Mouse (Mus musculus) thymus, adult 2 months (tissue): ENCODE measurements at regions not wholly inside any gene's neighbourhood (a gene's known extent, or its start where the extent isn't known, plus 50 kb on each side); places are given as distances from the start of the nearest gene placed in this dataset.

ENCODE experiments used
- DNase-seq: peaks from one replicate; pipeline ENCODE4 v3.0.0; 2021
- H3K27ac ChIP-seq: fragments of 200-500 bp; 2 replicates; pipeline ENCODE4 v1.5.1; 2012; ENCODE audit warnings: low read length, control low read depth; ENCODE audit not compliant: control insufficient read depth, insufficient read depth
- H3K27me3 ChIP-seq: fragments of 200-500 bp; 2 replicates; pipeline ENCODE4 v1.6.1; 2012; ENCODE audit warnings: mild to moderate bottlenecking, low read length, moderate library complexity, mixed read lengths; ENCODE audit not compliant: control insufficient read depth, insufficient read depth
- H3K36me3 ChIP-seq: fragments of 200-500 bp; 2 replicates; pipeline ENCODE4 v1.6.1; 2012; ENCODE audit warnings: mild to moderate bottlenecking, low read length, moderate library complexity; ENCODE audit not compliant: control insufficient read depth, insufficient read depth
- H3K4me1 ChIP-seq: fragments of 200-500 bp; replicated peaks from 2 replicates; pipeline ENCODE4 v1.6.1; 2012; ENCODE audit warnings: low read length; ENCODE audit not compliant: control insufficient read depth, insufficient read depth
- H3K4me3 ChIP-seq: fragments of 200-500 bp; 2 replicates; pipeline ENCODE4 v1.5.1; 2012; ENCODE audit warnings: mild to moderate bottlenecking, low read length, control low read depth, moderate library complexity; ENCODE audit not compliant: control insufficient read depth, insufficient read depth
- CTCF ChIP-seq: fragments of 200-500 bp; IDR thresholded peaks from 2 replicates; pipeline ENCODE4 v1.5.1; 2012; ENCODE audit warnings: mild to moderate bottlenecking, control low read depth, low read length, moderate library complexity, borderline replicate concordance; ENCODE audit not compliant: control insufficient read depth, poor library complexity, insufficient read depth; ENCODE audit errors: extremely low read depth
- POLR2A ChIP-seq: fragments of 200-500 bp; IDR thresholded peaks from 2 replicates; pipeline ENCODE4 v1.6.1; 2012; ENCODE audit warnings: mild to moderate bottlenecking, low read length, control low read depth, moderate library complexity; ENCODE audit not compliant: control insufficient read depth, poor library complexity, insufficient read depth; ENCODE audit errors: extremely low read depth
- WGBS: fragments of 180-500 bp; shearing (Covaris S2); methylation state at CpG from one replicate; pipeline ENCODE4 v1.1.7; 2018; 5-methylcytosine and 5-hydroxymethylcytosine counted together

DNA sequence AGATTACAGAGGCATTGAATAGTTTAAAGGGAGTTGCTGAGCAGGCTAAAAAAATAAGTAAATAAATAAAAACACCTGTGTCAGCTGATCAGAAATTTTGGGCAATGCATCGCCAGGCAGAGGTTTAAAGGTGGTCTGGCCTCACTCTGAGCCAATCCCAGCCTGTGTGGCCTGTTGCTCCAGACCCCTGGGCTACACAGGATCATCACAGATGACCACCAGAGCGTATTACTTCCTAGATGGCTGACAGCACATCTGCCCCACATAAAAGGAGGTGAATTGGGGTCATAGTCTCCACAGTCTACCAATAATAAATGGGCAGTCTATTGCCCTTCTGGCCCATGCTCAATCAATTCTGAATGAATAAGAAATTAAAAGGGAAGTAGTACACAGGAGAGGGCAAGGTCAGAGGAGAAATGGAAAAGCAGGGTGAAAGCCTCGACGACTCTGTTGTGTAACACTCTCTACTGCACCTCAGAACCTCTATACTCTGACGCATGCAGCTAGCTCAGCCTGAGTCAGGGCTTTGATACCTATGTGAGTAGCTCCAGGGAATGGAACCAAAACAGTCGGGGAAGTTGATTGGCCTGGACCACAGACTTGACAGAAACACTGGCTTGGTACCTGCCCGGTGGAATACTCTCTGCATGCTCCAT is 124.2 kb upstream of the Thsd7b start:
- Histone ChIP-seq H3K27ac (no peak overlapping the region), H3K4me3 (no peak overlapping the region), H3K36me3 (no peaks in the 10 kb centered on the region), H3K27me3 (no peaks in the 10 kb centered on the region), H3K4me1 (no peaks in the 10 kb centered on the region)
- no peak for DNase-seq
- TF ChIP-seq POLR2A (no peak), CTCF (no peak)
- WGBS, result 88% methylated on average over 7 of the region's 7 CpGs

DNA sequence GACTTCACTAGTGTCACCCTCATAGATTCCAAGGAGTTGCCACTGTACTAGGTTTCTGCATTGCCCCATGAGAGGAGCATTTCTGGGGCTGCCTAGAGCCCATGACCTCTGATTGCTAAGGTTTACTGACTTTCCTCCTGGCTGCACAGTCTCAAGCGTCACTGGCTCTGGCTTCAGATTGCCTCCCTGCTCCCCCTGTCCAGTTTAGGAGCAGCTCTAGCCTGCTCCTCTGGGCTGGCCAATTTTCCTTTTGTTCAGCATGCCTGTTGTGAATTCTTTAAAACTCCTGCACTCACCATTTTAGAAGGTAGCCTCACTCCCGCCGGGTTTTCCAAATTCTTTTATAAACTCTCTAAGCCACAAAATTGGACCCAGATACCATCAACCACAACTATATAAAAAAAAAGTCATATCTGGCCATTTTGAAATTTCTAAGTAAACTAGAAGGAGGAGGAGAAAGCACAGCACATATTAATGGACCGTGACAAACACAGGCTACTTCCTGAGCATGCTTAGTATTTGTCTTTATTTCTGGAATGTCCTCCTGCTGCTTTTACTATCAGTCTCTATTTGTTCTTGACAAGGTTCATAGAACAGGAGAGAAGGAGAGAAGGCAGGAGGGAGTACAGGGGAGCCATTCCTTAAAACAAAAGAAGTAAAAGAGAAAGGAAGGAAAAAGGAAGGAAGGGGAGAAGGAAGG is 126.6 kb upstream of the Thsd7b start:
- Histone ChIP-seq H3K4me3 (no peak overlapping the region), H3K36me3 (no peaks in the 10 kb centered on the region), H3K4me1 (no peaks in the 10 kb centered on the region), H3K27ac (no peak overlapping the region), H3K27me3 (no peaks in the 10 kb centered on the region)
- no peak for TF ChIP-seq CTCF
- TF ChIP-seq POLR2A, result no peak
- DNase-seq, result no peak
- 93% methylated on average over 4 of the region's 4 CpGs for WGBS

DNA sequence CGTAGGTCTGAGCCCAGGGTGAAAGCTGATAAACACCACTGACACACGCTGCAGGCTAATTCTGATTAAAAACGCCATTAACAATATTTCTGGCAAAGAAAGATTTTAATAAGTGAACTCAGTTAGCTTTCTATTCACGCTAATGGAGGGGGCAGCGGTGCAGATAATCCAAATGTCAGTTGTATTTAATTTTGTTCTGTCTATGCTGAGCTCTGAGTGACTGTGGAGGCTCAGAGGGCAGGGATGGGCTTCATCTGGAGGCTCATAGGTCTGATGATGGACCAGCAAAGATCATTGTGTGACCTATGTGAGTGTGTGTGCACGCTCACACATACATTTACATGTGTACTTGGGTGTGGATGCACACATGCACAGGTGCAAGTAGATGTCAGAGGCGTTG is 134.3 kb upstream of the Thsd7b start:
- WGBS, result 91% methylated on average over 7 of the region's 7 CpGs
- no peaks in the 10 kb centered on the region for H3K27me3 ChIP-seq
- TF ChIP-seq CTCF, result no peak

DNA sequence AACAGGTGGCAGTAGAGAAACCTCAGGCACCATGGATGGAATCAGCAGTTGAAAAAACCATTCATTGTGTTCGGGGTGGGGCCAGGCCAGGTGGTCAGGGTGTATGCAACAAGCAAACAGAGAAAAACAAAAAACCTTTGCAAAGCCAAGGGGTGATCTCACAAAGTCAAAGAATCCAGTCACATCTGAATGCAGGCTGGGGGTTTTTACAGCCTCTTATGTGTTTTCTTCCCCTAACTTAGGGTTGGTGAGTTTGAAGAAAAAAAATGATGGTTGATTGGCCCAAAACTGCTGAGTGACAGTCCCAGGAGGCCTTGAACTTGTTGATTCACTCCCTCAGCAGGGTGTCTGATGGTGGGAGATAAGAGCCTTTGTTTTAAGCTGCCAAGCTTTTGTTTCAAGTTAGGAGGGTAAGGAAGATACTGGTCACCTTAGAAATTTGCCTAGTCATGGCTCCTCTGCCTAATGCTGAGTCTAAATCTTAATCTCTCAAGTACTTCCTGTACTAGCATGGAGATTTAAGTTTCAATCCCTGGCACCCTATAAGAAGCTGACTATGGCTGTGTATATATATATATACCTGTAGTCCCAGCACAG is 166.0 kb upstream of the Thsd7b start:
- no peaks in the 10 kb centered on the region for H3K4me1 ChIP-seq
- TF ChIP-seq CTCF (no peak), POLR2A (no peak)
- H3K36me3 ChIP-seq, result no peaks in the 10 kb centered on the region
- H3K27me3 ChIP-seq, result no peaks in the 10 kb centered on the region
- WGBS, result 71% methylated on average over 1 of the region's 1 CpGs
- no peak for DNase-seq
- no peak overlapping the region for H3K4me3 ChIP-seq
- no peak overlapping the region for H3K27ac ChIP-seq

More for the DNA sequence above, 134.3 kb upstream of the Thsd7b start:
- Histone ChIP-seq H3K36me3 (no peaks in the 10 kb centered on the region), H3K27ac (no peak overlapping the region), H3K4me3 (no peak overlapping the region), H3K4me1 (no peaks in the 10 kb centered on the region)
- no peak for DNase-seq

DNA sequence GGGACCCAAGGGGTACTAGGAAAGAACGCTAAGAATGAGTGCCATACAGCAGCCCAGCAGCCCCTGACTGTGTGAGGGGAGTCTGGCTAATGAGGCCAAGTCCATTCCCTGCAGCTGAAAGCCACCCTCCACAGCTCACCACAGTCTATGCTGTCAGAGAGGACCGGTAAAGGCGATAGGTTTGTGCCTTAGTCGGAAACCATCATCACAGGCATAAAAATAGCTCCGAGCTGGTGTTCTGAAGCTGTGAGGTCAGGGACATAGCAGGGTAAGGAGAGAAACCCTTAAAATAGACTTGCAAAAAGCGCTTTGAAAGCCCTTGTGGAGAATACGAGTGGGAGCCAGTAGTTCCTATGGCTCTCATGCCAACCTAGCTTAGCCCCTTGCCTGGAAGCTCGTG is 172.1 kb upstream of the Thsd7b start:
- no peak for DNase-seq
- H3K27ac ChIP-seq, result no peak overlapping the region

DNA sequence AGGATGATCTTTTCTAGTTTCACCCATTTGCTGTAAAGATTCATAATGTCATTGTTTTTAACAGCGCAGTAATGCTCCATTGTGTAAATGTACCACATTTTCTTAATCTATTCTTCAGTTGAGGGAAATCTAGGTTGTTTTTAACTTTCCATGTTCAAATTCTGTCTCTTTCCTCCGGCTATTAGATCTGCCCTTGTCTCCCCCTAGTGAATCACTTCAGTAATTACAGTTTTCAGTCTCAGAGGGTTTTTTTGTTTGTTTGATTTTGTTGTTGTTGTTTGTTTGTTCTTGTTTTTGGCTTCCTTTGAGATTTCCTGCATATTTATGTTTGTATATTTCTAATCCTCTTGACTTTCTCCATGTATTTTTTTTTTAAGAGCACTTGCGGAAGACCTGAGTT is 194.8 kb upstream of the Thsd7b start:
- no peak for DNase-seq
- 61% methylated on average over 3 of the region's 3 CpGs for WGBS
- no peak overlapping the region for H3K27ac ChIP-seq
- no peak overlapping the region for H3K4me3 ChIP-seq
- H3K4me1 ChIP-seq, result no peaks in the 10 kb centered on the region
- TF ChIP-seq POLR2A (no peak), CTCF (no peak)
- no peaks in the 10 kb centered on the region for H3K27me3 ChIP-seq
- H3K36me3 ChIP-seq, result no peaks in the 10 kb centered on the region

More for the DNA sequence above, 172.1 kb upstream of the Thsd7b start:
- 90% methylated on average over 8 of the region's 8 CpGs for WGBS
- no peaks in the 10 kb centered on the region for H3K27me3 ChIP-seq
- TF ChIP-seq POLR2A (no peak), CTCF (no peak)
- no peak overlapping the region for H3K4me3 ChIP-seq
- no peaks in the 10 kb centered on the region for H3K4me1 ChIP-seq
- H3K36me3 ChIP-seq, result no peaks in the 10 kb centered on the region
